Mouse (Mus musculus) layer of hippocampus, adult 18-20 months (tissue): ENCODE measurements around the gene Trmt10a. TPM values are rescaled to one million over a fixed set of nuclear protein-coding genes. Genes with fewer than 3 reads are reported as not detected.

ENCODE experiments used
- DNase-seq, 2 experiments: peaks; one replicate each; pipeline ENCODE4 v3.0.0; 2022; ENCODE audit warnings: low spot score in 2 of 2
- total RNA-seq, 2 experiments: library from RNA; stranded (reverse); gene quantifications; 2 replicates each; pipeline ENCODE4 v1.2.3; 2021

Gene Trmt10a
- total RNA-seq, 2 experiments from 2014 or later, result 4.6 to 5.1 TPM

DNA sequence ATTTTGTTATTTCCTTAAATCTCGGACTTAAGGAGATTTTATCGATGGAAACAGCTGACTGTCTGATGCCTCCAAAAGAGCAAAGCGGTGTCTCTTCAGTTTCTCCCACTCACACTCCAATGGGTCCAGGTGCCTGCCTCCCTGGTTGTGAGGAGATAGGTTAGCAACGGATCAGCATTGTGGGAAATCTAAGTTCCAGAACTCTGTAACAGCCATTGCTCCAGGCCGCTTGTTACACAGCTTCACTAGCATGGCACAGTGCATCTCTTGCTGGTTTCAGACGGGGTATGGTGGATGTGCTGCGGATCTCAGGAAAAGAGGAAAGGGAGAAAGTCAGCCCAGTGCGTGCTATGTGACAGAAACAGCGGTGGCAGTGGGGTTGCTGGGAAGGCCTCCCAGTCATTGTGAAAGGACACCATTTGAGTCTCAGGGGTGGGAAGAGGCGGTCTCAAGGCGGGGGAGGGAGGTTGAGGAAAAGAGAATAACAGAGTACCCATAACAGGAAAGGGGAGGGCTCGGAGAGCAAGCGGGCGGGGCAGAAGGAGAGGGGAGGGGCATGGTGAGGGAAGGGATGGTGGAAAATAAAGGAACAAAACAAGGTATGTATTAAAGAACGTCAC is 50.5 kb downstream of the Trmt10a start, which contains the start of gene 4930579F01Rik:
Gene 4930579F01Rik (minus strand): TSS at position 143 of the 620 bp plus-strand sequence.
- DNase-seq, result no peak

DNA sequence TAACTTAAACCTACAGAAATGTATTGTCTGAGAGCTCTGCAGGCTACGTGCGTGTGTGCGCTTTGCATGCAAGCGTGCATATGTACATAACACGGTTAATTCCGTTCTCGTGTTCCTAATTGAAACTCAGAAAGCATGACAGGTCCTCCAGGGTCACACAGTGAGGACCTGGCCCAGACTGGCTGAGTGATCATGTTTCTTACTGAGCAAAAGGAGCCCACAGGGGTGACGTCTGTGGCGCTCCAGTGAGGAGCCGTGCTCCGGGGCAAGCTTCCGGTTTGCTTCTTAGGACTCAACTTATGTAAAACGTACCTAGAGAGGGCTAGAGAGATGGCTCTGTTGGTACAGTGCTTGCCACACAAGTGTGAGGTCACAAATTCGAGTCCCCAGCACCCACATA is 53.8 kb downstream of the Trmt10a start:
- no peak for DNase-seq

DNA sequence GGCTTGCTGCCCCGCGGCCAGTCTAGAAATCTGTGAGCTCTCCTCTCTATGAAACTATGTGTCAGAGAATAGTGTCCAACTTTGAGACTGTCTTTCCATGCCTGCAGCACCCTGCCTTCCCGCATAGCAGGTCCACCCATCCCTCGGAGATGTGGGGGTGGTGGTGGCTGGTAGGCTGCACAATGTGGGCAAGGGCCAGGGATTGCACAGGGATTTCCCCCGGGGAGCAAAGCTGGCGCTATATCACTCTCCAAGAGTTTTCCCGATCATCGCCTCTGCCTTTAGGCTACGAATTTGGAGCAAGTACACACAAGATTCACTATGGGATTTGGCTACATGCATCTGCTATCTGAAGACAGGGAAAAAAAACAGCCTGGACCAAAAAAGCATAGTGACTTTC is 54.3 kb downstream of the Trmt10a start:
- DNase-seq, result no peak

DNA sequence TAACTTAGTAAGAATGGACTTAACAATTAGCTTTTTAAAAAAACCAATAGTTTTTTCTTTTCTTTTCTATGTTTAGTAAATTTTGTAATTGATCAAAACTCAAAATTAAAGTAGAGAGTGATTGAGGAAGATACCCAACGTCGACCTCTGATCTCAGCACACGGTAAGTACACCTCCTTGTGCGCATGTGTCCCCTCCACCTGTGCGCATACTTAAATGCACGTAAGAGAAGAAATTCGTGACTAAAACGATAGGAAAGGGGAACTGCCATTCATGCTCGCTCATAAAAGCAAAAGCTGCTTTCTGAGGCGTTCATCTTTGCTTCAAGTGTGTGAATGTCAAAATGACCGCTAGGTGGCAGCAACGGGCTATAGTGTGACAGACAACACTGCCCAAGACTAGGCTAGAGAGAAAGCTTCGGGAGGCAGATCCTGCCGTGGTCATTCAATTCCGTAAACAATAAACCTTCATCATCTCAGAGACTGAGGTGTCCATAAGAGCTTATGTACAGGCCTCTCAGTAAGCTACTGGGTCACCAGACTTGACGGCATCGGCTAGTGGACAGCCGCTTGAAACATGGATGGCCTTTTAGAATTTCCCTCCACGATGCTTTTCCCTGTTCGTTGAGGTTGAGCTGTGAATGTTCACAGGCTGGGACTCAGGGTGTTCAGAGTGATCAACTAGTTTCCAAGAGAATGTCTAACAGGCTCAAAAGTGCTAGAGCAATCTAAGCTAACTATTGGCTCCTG is 54.9 kb downstream of the Trmt10a start:
- peak; percentile 75 to 96 for DNase-seq

DNA sequence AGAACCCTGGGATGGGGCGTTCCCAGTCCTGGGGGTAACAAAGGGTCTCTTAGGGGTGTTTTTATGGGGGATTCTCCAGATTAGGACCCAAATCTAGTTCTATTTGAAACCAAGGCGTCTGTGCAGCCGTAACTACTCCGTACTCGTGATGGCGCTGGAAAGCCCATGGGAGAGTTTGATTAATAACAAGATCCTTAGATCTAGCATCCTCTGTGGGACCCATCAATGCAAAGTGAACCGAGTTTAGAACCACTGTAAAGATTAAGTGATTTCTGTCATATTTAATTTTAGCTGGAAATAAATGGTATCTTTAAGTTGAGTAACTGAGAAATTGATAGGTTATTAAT is 55.4 kb downstream of the Trmt10a start:
- DNase-seq, result no peak

DNA sequence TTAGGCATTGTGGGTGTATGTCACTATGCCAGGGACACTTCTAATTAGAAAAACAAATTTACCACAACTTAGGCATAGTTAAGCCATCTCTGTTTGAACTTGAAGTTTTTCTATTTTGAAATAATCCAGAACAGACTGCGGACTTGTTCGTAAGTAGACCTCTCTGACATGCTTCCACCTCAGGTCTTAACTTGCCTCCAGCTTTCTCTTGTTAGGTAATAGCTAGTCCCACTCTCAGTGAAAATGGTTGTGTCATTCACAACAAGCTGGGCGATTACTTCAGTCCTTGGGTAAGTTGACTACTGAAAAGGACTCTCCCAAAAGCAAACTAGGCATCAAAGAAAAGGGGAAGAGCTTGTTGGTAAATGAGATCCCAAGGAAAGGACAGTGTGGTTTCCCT is 65.6 kb downstream of the Trmt10a start:
- DNase-seq, result no peak

Other genes starting within 250 kb of the Trmt10a start
- gene Lamtor3, start 224.9 kb upstream of the Trmt10a start, total RNA-seq, result 10 to 100 TPM; 63.4 to 66.4 TPM
- gene Dapp1, start 161.9 kb upstream of the Trmt10a start, total RNA-seq, result 1 to 10 TPM; 5.0 to 5.1 TPM
- 1 to 10 TPM; 1.3 to 1.8 TPM for gene 1110002E22Rik, start 78.4 kb upstream of the Trmt10a start, total RNA-seq
- not detected for gene Gm5105, start 76.1 kb upstream of the Trmt10a start, total RNA-seq
- gene Mttp, start 1.5 kb downstream of the Trmt10a start, total RNA-seq, result 1 to 10 TPM; 6.8 to 7.1 TPM
- gene 4930579F01Rik, start 50.4 kb downstream of the Trmt10a start, total RNA-seq, result not detected
- gene Adh7, start 74.3 kb downstream of the Trmt10a start, total RNA-seq, result under 1 TPM in 1 of 2 experiments, not detected in 1; 0.10 TPM
- under 1 TPM; 0.53 to 0.74 TPM for gene Adh1, start 117.5 kb downstream of the Trmt10a start, total RNA-seq
- gene Adh6a, start 169.8 kb downstream of the Trmt10a start, total RNA-seq, result not detected
- gene Adh6b, start 198.3 kb downstream of the Trmt10a start, total RNA-seq, result under 1 TPM in 1 of 2 experiments, not detected in 1; 0.17 TPM